Mouse (Mus musculus): ENCODE measurements around the gene Mettl16. TPM values are rescaled to one million over a fixed set of nuclear protein-coding genes. Genes with fewer than 3 reads are reported as not detected.

Gene Mettl16
- polyA plus RNA-seq (2015; fragmentation: Nextera tagmentation; extraction: Ambion mirVana) = 34.8 and 40.3 TPM in 2 replicates

- WGBS (ENCODE audit: insufficient replicate concordance) = under 1% methylated on average over 43 of the region's 43 CpGs
Observed at GRCm38 (mm10) chr11:74770595-74771207, at the start of gene Mettl16. Mettl16 (plus strand) TSS chr11:74770830.

DNA sequence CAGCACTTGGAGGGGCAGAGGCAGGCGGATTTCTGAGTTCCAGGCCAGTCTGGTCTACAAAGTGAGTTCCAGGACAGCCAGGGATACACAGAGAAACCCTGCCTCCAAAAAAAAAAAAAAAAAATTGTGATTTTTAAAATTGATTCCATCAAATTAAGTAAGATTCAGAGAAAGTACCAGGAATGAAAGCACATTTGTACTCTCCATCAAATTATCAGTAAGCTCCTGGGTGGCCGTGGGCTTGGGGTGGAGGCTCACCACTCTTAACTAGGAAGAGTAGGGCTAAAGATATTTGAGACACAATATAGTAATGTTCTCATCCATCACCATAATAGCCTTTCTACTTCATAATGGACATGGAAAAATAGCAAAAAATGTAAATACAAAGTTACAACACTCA, 49.5 kb upstream of the Mettl16 start:
- ATAC-seq (ENCODE audit: low read depth) = no peak
- Histone ChIP-seq H3K4me1 (replicated peaks) (peaks cover 53% of the 10 kb centered on the region), H3K36me3 (no peaks in the 10 kb centered on the region), H3K4me2 (peak overlapping the region; percentile 56), H3K27ac (0 out of 2 replicates have a peak overlapping the region, but pooled peaks have one; percentile 60), H3K27me3 (no peaks in the 10 kb centered on the region), H3K4me3 (replicated peaks) (peak overlapping the region; percentile 33), H3K9me3 (replicated peaks) (no peaks in the 10 kb centered on the region), H3K9ac (0 out of 2 replicates have a peak overlapping the region, but pooled peaks have one; percentile 51)
- WGBS (ENCODE audit: insufficient replicate concordance) = 43% methylated on average over 2 of the region's 2 CpGs
- no peak for DNase-seq

More at GRCm38 (mm10) chr11:74770595-74771207, at the start of gene Mettl16:
- H3K27me3 ChIP-seq = no peaks in the 10 kb centered on the region
- peak; percentile 93 for DNase-seq
- peak within 1 kb of the TSS; percentile 87 for H3K4me2 ChIP-seq
- H3K9ac ChIP-seq = peak within 1 kb of the TSS; percentile 80
- H3K4me3 ChIP-seq (replicated peaks) = peak within 1 kb of the TSS; percentile 81
- H3K27ac ChIP-seq = peak within 1 kb of the TSS; percentile 81
- H3K36me3 ChIP-seq = peaks cover 27% of the 10 kb centered on the region
- H3K9me3 ChIP-seq (replicated peaks) = no peaks in the 10 kb centered on the region
- peak; percentile 91 for ATAC-seq (ENCODE audit: low read depth)
- H3K4me1 ChIP-seq (replicated peaks) = peaks cover 28% of the 10 kb centered on the region

GRCm38 (mm10) chr11:74721971-74722370, 48.7 kb upstream of the Mettl16 start:
- no peaks in the 10 kb centered on the region for H3K27me3 ChIP-seq
- H3K4me2 ChIP-seq = peak overlapping the region; percentile 91
- H3K4me3 ChIP-seq (replicated peaks) = peak overlapping the region; percentile 98
- H3K27ac ChIP-seq = peak overlapping the region; percentile 53; the same call in 1 of the 2 replicates
- H3K9me3 ChIP-seq (replicated peaks) = no peaks in the 10 kb centered on the region
- WGBS (ENCODE audit: insufficient replicate concordance) = 22% methylated on average over 3 of the region's 3 CpGs
- peak overlapping the region; percentile 62 for H3K9ac ChIP-seq
- DNase-seq = no peak
- no peak for ATAC-seq (ENCODE audit: low read depth)
- peaks cover 47% of the 10 kb centered on the region for H3K4me1 ChIP-seq (replicated peaks)
- no peaks in the 10 kb centered on the region for H3K36me3 ChIP-seq

GRCm38 (mm10) chr11:74723357-74724234, 47.0 kb upstream of the Mettl16 start:
- peak overlapping the region; percentile 99 for H3K27ac ChIP-seq
- WGBS (ENCODE audit: insufficient replicate concordance) = 0% methylated on average over 51 of the region's 75 CpGs
- H3K9ac ChIP-seq = peak overlapping the region; percentile 98
- peak overlapping the region; percentile 98 for H3K4me3 ChIP-seq (replicated peaks)
- peak; percentile 80 for DNase-seq
- H3K4me2 ChIP-seq = peak overlapping the region; percentile 91
- H3K9me3 ChIP-seq (replicated peaks) = no peaks in the 10 kb centered on the region
- peak; percentile 79 for ATAC-seq (ENCODE audit: low read depth)
- no peaks in the 10 kb centered on the region for H3K36me3 ChIP-seq
- H3K4me1 ChIP-seq (replicated peaks) = peaks cover 45% of the 10 kb centered on the region
- no peaks in the 10 kb centered on the region for H3K27me3 ChIP-seq

DNA sequence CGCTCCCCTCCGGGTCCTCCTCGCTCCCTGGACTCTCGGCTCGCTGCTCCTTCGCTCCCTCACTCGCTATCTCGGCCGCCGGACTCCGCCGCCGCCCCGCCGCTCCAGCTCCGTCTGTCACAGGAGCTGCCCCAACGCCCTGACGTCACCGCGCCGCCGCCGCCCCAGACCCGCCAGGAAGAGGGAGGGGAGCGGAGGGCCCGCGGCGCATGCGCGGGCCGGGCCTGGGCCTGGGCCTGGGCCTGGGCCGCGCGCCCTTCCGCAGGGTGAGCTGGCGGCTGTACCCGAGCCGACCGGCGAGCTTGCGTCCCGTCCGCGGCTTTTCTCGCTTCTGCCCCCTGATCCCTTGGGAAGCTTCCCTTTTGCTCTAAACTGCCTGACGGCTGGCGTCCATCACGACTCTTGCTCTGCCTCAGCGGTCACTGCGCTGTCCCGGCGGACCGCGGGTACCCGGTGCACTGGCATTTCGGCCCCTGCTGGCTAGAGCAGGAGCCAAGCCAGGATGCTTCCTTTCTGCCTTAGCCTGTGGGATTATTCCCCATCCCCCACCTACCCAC, 46.3 kb upstream of the Mettl16 start, which contains the start of gene Pafah1b1:
Gene Pafah1b1, minus strand, starts transcription at position 436 of the 557 bp plus-strand sequence.
- no peaks in the 10 kb centered on the region for H3K9me3 ChIP-seq (replicated peaks)
- peak within 1 kb of the TSS; percentile 98 for H3K9ac ChIP-seq
- no peaks in the 10 kb centered on the region for H3K27me3 ChIP-seq
- H3K4me1 ChIP-seq (replicated peaks) = peaks cover 38% of the 10 kb centered on the region
- peak within 1 kb of the TSS; percentile 99 for H3K27ac ChIP-seq
- WGBS (ENCODE audit: insufficient replicate concordance) = under 1% methylated on average over 56 of the region's 56 CpGs
- H3K36me3 ChIP-seq = no peaks in the 10 kb centered on the region
- peak within 1 kb of the TSS; percentile 91 for H3K4me2 ChIP-seq
- DNase-seq = peak; percentile 94
- peak; percentile 93 for ATAC-seq (ENCODE audit: low read depth)
- peak within 1 kb of the TSS; percentile 98 for H3K4me3 ChIP-seq (replicated peaks)

DNA sequence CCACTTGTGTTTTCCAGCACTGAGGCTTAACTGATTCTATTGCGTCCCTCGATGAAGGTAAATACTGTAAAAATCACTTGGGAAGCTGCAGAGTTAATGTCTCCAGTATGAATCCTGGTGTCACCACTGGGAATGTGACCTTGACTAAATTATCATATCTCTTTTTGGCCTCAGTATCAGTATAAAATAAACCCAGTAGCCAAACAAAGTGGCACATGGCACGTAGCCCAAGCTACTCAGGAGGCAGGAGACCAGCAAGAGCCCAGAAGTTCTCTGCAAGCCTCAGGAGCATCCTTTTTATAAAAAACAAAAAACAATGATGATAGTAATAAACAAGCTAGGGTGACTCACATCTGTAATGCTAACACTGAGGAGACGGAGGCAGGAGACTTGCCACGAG, 45.4 kb upstream of the Mettl16 start:
- Histone ChIP-seq H3K27me3 (no peaks in the 10 kb centered on the region), H3K9me3 (replicated peaks) (no peaks in the 10 kb centered on the region), H3K36me3 (no peaks in the 10 kb centered on the region), H3K4me1 (replicated peaks) (peaks cover 30% of the 10 kb centered on the region), H3K9ac (peak overlapping the region; percentile 98), H3K4me2 (peak overlapping the region; percentile 26), H3K27ac (no peak overlapping the region), H3K4me3 (replicated peaks) (no peak overlapping the region)
- WGBS (ENCODE audit: insufficient replicate concordance) = 78% methylated on average over 5 of the region's 5 CpGs
- no peak for DNase-seq
- ATAC-seq (ENCODE audit: low read depth) = no peak

DNA sequence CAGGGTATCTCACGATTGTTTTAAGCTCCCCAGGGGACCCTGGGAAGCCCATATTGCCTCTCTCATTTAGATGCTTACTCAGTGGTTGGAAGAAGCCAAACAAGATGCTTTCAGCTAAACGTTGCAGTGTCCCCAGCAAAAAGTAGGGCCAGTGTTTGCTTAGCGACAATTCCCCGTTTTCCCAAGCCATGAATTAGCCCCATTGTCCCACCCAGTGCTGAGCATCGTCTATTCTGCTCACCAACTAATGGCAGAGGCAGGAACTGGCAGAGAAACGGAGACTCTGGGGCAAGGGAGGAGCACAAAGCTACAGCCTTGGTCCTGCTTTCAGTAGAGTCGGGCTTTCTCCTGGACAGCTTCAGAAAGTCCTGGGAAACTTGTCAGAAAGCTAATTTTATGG, 35.7 kb upstream of the Mettl16 start:
- no peak overlapping the region for H3K27ac ChIP-seq
- 37% methylated on average over 7 of the region's 7 CpGs for WGBS (ENCODE audit: insufficient replicate concordance)
- no peak overlapping the region for H3K4me3 ChIP-seq (replicated peaks)
- H3K4me1 ChIP-seq (replicated peaks) = no peaks in the 10 kb centered on the region
- H3K9ac ChIP-seq = no peak overlapping the region
- peaks cover 4% of the 10 kb centered on the region for H3K9me3 ChIP-seq (replicated peaks)
- H3K36me3 ChIP-seq = no peaks in the 10 kb centered on the region
- no peak for ATAC-seq (ENCODE audit: low read depth)
- DNase-seq = no peak
- H3K4me2 ChIP-seq = no peak overlapping the region
- H3K27me3 ChIP-seq = 0 out of 2 replicates have a peak, but pooled peaks cover 4% of the 10 kb centered on the region

GRCm38 (mm10) chr11:74737861-74738260, 32.8 kb upstream of the Mettl16 start:
- DNase-seq (no peak), ATAC-seq (ENCODE audit: low read depth) (no peak)
- Histone ChIP-seq H3K4me3 (replicated peaks) (no peak overlapping the region), H3K9ac (no peak overlapping the region), H3K4me2 (no peak overlapping the region), H3K27ac (no peak overlapping the region), H3K9me3 (replicated peaks) (peaks cover 4% of the 10 kb centered on the region), H3K27me3 (0 out of 2 replicates have a peak, but pooled peaks cover 4% of the 10 kb centered on the region), H3K4me1 (replicated peaks) (no peaks in the 10 kb centered on the region), H3K36me3 (no peaks in the 10 kb centered on the region)
- 38% methylated on average over 3 of the region's 3 CpGs for WGBS (ENCODE audit: insufficient replicate concordance)

GRCm38 (mm10) chr11:74748022-74748421, 22.6 kb upstream of the Mettl16 start:
- WGBS (ENCODE audit: insufficient replicate concordance) = 73% methylated on average over 4 of the region's 4 CpGs
- Histone ChIP-seq H3K4me2 (no peak overlapping the region), H3K4me1 (replicated peaks) (no peaks in the 10 kb centered on the region), H3K4me3 (replicated peaks) (no peak overlapping the region), H3K27me3 (no peaks in the 10 kb centered on the region), H3K36me3 (no peaks in the 10 kb centered on the region), H3K9ac (no peak overlapping the region), H3K9me3 (replicated peaks) (no peaks in the 10 kb centered on the region), H3K27ac (no peak overlapping the region)
- DNase-seq = no peak
- ATAC-seq (ENCODE audit: low read depth) = no peak

GRCm38 (mm10) chr11:74749241-74749640, 21.4 kb upstream of the Mettl16 start:
- H3K36me3 ChIP-seq = no peaks in the 10 kb centered on the region
- no peak overlapping the region for H3K27ac ChIP-seq
- H3K27me3 ChIP-seq = no peaks in the 10 kb centered on the region
- no peak overlapping the region for H3K4me3 ChIP-seq (replicated peaks)
- H3K4me1 ChIP-seq (replicated peaks) = no peaks in the 10 kb centered on the region
- no peak overlapping the region for H3K9ac ChIP-seq
- no peak overlapping the region for H3K4me2 ChIP-seq
- no peaks in the 10 kb centered on the region for H3K9me3 ChIP-seq (replicated peaks)
- DNase-seq = no peak
- ATAC-seq (ENCODE audit: low read depth) = no peak
- 84% methylated on average over 13 of the region's 13 CpGs for WGBS (ENCODE audit: insufficient replicate concordance)
